Mouse (Mus musculus): ENCODE results near the gene Mb.

The Mb gene

DNA sequence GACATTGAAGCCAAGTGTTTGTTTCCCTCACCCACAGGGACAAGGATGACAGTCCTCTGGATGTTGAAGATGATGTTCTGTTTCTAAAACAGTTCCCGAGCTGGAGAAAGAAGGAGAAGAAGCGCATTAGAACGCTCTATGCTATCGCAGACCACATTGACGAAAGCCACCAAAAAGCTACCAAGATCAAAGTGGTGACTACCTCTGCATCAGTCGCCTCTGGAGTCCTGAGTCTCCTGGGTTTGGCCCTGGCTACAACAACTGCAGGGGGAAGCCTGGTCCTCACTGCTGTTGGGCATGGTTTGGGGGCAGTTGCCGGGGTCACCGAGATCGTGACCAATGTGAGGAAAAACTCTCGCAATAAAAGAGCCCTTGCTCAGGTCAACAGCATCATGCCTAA, at the start of gene Mb:
Gene Mb (minus strand): TSS at position 101 of the 400 bp plus-strand sequence.
- no peak for DNase-seq

DNA sequence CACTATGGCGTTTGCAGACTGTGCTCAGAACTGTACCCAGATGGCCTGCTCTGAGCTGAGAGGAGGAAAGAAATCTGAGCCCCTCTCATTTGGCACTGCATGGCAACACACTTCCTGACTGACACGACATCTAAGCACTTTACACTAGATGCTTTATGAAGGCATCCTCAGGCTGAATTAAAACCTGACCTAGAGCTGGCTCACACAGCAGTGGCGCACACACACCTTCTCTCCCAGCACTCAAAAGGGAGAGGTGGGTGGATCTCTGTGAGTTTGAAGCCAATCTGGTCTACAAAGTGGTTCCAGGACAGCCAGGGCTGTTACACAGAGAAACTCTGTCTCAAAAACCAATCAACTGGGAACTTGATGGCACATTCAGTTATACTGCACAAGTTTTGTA, 49.3 kb upstream of the Mb start:
- DNase-seq, result no peak

DNA sequence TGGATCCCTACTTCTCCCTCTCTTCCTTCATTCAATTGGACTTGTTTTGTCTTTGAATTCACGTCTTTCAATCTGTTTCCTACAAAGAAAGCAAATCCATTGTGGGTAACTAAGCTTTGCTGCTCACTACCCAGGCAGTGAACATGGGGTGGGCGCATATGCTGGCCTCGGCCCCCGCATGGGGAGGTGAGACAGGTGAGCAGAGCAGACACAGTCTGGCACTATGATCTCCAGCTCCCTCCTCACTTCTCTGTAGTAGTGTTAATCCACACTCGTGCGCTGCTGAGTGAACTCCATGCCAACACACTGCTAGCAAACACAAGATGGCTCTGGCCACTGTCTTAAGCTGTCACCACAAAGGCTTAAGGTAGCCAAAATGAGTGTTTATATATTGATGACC, 46.9 kb upstream of the Mb start:
- no peak for DNase-seq

DNA sequence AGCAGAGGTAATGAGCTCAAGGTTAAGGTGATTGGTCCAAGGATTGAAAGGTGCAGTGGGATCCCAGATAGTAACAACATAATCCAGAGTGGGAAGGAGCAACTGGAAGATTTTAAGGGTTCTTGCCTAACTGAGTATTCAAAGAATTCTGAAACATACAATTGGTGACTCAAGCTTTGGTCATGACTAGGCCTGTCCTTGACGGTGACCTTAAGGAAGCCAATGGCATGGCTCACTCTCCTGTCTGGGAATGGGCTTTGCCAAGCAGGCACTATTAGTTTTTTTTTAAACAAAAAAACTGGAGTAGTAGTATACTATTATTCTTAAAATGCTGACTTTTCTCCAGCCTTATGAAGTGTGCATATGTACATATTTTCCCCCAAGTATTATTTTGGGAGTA, 44.7 kb upstream of the Mb start:
- DNase-seq, result no peak

DNA sequence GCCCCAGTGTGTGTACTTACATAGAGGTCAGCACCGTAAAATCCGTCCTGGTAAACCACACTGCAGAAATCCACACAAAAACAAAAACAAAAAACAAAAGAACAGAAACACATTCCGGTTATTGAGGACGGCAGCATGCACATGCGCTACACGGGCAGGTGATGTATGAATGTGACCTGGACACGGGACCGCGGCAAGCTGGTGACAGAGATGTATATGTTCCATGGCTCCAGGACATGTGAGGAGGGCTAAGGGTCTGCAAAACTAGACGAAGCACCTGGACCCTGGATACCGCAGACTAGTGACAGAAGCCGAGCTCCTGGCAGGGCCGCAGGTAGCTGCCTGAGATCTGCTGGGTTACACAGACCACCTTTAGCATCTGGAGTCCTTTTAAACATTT, 44.0 kb upstream of the Mb start:
- DNase-seq, result no peak

DNA sequence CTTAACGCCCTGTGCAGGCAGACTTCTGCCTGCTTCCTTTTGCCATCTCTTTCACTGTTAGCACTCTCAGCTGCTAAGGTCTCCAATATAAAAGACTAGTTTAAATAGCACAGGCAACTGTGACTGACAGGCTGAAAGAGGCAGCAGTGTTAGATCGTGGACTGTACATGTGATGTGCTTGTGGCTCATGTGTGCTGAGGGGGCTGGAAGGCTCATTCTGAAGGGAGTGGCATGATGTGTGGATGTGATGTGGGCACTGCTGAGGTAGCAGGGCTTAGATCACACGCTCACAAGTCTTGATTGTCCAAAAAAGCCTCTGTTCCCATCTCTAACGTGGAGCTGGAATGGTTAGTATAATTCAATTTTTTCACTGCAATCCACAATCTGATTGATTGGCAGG, 40.9 kb upstream of the Mb start:
- DNase-seq, result no peak

DNA sequence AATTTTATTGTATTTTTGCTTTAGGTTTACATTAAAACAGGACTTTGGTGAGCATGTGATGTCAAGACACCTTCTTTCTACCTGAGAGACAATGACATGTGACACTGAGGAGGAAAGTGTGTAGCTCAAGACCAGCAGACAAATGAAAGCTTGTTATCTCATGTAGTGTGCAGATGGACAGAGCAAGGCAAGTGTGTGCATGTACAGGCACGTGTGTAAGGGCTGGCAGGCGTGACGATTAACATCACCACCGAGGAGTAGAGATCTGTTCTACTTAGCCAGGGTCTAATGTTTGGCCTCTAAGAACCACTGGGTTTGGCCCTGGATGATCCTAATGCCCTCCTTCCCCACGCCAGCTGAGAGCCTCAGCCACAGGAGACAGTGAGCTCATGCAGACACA, 40.1 kb upstream of the Mb start:
- DNase-seq, result no peak

DNA sequence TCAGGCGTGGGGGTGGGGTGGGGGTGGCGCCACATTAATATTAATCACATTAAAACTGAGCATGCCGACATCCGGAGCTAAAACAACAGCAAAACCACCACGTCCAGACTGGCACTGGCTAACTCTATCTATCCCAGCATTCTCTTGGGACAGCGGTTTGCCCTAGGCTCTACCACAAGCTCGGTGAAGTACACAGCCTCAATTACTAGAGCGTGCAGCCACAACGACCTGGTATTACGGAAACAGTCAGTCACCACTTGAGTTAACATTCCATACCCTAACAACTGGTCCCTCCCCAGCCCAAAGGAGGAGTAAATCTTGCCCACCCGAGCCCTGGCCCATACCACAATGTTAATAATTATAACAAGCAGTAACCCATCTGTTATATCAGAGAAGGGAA, 38.8 kb upstream of the Mb start:
- DNase-seq, result no peak

DNA sequence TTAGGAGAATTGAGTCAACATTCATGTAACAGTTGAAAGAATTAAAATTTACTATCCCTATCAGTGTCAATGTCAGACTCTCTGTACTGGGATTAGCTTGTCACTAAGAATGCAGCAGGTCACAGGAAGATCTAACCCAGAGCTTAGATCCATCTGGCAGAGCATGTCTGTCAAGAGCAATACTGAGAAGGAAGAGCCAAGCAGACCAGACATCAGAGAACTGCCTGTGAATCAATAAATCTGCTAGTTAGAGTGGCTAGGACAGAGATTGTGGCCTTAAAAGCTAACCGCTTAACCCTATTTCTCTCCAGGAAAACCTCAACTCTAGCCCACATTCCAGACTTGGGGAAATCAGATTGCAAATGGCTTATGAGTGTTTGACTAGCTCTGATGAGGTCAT, 36.0 kb upstream of the Mb start:
- no peak for DNase-seq

DNA sequence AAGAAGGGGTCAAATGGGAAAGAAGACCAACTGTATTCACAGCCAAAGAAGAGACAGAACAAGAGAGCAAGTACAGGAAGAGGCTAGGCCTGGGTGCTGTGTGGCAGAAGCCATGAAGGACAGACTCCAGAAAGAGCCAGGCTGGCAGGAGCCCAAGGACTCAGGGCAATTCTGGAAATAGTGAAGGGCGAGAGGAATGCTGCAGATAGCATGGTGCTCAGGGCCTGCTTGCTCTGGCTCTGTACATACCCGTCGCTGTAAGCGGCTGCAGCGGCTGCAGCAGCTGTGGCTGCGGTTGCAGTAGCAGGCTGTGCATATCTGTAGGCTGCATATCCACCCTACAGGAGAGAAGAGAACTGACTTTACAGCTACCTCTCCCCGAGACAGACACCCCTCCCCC, 35.3 kb upstream of the Mb start:
- no peak for DNase-seq

DNA sequence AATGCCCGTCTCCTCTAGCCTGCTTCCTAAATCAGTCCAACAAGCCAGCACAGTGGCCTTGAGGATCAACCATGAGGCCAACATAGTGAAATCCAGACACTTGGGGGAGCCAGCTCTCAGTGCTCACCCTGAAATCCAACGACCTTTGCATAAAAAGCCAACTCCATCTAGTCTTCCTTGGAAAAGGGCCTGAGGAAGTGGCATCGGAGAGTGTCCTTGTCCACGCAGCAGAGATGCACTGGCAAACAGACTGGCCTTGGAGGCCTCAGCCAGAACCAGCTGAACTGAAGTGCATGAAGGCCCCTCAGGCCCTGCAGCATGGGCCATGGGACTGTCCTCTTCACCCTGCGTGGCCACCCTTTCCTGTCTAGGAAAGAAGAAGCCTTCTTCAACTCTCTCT, 31.0 kb upstream of the Mb start:
- DNase-seq, result no peak

DNA sequence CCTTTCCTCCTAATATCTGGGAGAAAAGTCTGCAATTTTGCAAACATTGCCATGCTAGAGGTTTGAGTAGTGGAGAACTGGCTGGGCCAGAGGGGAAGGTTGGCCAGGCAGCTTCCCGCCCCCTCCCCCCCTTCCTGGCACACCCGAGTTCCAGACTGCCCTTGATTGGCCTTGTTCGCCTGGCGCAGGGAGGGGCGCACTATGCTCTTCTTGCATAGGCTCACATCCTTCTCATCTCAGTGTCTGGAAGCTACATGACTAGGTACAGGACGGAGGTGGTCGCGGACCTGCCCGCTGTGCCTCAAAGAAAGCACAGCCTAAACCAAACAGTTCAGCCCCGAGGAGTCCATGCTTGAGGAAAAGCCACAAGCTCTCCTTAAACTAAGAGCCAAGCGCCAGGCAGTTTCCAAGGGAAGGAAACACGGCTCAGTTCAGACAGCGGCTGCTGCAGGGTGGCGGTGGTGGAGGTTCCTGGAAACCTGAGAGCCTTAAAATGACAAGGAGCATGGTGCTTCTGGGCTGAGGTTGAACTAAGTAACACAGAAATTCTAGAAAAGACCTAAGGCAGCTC, 30.3 kb upstream of the Mb start:
- no peak for DNase-seq

DNA sequence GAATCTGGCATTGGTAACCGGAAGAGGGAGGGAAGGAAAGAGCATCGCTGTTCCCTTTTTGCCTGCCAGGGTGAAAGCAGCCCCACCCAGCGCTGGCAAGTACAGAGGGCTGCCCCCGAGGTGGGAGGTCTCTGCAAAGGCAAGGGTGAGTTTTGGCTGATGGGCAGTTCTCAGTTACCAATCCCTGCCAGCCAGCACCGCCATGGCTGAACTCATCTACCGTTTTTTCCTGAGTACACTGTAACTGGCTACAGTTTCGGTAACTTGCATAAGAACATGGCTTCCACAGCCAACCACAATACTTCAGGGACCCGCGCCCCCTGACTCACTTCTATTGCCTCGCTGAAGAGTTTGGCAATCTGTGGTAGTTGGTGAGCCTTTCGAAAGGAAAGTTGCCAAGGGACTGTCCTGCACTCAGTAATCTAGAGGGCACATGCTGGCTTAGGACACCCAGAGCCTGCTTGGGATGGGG, 29.5 kb upstream of the Mb start:
- DNase-seq, result no peak

DNA sequence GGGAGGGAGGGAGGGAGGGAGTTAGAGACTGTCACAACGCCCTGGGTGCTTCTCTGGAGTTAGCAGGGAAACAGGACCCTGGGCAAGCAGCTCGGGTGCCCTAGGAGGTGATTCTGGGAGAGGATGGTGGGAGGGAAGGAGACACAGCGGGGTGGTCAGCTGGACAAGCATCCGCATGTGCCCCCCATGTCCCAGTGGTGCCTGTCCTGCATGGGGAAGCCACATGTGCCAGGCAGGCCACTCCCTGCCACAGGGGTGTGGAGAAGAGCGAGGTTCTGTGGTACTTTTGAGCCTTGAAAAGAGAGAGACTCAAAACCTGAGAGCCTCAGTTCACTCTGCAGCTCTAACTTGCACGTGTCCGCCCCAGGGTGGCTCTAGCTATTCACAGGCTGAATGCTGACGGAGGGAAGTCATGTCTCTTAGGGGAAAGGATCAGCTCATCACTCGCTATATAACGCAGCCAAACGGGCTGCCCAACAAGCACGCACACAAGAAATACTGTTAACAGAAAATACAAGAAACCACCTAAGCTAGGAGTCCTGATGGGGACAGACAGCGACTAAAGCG, 28.9 kb upstream of the Mb start:
- DNase-seq, result no peak

DNA sequence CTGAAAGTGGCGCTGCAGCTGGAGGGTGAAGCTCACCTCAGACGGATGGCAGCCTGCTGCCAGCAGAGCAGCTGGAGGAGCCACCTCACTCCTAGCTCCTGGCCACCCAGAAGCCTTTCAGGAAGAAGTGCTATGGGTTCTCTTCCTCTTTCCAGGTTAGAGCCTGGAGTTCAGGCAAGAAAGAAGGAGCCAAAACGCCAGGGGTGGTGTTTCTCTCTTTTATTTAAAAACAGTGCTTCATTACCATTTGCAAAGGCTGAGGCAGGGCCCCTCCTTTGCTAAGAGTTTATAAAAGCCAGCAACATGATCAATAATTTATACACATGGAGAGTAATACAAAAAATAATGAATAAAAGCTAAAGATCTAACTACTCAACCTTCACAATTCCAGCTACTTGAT, 28.3 kb upstream of the Mb start:
- no peak for DNase-seq

DNA sequence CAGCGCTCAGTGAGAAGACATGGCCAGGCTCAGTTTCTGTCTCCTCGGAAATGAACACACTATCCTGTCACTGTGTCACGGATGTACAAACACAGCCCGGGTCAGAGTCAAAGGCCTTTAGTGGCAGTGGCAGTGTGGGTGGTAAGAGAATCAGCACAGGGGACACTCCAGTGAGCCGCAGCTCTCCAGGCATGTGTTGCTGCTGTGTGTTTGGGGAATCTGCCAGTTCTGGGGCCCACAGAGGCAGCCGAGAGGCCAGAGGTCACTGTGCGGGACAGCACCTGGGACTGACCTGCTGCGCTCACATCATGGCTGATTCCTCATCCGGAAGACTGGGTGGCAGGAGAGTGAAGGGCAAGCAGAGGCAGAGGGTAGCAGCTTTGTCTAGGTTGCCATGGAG, 27.4 kb upstream of the Mb start:
- no peak for DNase-seq

DNA sequence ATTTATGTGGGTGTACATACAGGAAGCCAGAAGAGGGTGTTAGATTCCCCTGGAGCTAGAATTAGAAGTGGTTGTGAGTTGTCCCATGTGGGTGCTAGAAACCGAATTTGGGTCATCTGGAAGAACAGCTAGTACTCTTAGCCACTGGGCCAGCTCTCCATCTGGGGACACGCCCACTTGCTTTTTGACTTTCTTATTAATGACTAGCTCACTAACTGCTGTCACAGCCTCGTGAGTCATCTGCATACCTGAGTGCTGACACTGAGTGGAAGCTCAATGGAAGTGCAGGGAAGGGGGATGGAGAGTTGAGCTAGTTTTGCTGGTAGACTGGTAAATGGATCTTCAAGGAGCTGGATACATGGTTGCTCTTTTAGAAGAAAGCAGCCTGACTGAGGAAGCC, 26.1 kb upstream of the Mb start:
- no peak for DNase-seq

DNA sequence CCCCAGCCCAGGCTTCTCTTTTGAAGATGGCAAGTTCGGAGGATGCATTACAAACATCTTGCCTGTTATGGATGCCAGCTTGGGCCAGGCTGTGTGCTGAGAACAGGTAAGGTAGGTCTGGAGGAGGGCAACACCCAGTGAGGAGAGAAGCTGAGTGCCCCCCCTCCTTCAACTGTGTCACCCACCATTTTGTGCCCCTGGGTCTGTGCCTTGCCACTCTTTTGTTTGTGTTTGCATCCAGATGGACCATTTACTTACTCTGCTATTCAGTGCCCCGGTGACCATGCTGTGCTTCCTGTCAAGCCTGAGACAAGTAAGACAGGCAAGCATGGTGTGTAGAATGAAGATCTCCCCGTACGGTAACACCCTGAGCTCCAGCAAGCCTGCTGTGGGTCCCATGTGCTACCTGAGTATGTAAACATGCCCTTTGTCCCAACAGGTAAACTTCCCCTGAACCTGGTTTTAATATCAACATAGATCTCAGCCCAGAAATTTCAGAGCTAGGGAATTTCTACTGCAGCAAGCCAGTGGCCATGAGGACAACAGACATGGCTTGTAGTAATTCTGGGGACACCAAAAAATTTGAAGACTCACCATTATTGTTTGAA, 22.2 kb upstream of the Mb start:
- DNase-seq, result no peak

DNA sequence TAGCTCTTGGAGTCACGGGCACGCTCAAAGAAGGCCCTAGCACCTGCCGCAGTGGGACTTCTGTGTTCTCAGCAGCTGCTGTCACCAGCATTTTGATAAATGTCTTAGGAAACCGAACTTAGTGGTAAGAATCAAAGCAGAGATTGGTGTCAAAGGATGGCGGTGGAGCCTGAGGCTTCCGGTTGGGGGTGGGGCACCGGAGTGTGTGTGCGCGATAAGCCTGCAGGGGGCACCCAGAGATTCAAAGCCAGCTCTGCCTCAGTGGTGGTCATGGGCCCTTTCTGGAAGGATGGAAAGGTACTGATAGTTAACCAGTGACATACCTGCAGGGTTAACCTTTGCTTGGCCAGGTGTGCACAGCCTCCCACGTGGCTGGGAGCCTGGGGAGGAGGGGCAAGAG, 21.0 kb upstream of the Mb start:
- peak; percentile 55 for DNase-seq

DNA sequence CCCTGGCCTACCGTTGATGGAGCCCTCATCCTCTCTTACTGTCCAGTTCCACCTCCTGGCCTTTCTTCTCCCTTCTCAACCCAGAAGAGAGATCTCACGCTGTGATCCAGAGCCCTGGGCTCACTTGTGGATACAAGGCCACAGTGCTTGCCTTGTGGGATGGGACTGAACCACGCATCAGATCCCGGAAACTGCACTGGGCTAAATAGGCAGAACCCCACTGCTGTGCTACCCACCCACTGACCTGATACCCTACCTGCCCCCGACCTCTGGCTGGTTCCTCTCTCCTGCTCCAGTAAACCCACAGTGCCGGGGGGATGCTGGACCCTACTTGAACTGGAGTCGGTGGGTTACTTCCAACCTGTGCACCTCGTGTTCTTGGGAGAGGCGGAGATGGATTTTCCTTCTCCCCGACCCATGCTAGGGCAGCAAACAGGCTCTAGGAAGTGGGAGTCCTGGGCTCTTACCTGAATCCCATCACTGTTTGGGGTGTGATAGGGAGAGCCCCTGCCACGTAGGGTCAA, 20.3 kb upstream of the Mb start:
- DNase-seq, result no peak

DNA sequence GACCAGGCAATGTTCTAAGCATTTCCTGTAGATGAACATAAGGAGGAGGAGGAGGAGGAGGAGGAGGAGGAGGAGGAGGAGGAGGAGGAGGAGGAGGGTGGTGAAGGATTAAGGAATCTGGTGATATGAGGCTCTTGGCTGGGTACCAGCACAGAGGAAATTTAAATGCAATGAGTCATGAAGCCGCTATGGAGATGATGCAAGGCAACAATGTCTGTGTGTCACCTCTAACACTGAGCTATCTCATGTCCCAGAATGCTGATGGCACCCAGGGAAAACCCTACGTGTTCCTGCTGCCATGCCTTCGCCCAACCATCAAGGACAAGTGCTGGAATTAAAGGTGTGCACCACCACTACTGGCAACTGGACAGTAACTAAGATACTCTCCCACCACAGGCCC, 18.5 kb upstream of the Mb start:
- no peak for DNase-seq

DNA sequence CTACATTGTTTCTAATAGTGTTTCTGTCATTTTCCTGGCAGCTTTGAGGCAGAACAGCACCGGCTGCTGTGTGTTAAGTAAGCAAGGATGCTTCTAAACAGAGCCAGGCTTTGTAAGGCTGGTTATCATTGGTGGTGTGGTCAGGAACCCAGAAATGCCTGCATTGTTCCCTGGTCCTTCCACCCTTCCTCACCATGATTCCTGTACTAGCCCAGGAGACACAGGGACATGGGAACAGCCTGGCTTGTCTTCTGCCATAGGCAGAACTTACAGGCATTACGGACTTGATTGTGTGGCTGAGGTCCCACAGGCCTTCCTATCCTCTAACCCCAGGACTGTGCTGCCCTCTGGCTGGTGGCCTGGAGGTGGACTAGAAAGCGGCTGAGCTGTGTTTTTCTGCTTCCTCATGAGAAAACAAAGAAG, 18.0 kb upstream of the Mb start:
- no peak for DNase-seq

DNA sequence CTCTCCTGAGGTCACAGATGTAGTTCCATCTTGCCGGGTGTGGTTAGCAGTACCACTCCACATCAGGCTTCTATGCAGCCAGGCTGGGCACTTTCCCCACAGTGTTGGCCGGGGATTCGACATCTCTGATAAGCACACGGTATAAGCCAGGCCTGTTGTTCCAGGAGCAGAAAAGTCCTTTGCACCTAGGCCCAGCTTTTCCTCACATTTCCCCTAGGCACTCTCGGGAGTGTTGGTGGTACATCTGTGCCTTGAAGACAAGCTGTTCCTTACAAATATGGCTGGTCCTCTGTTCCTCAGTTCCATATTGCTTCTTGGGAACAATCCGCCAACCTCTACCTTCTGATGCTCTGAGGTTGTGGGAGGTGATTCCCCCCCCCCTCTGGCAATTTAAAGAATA, 15.8 kb upstream of the Mb start:
- no peak for DNase-seq

DNA sequence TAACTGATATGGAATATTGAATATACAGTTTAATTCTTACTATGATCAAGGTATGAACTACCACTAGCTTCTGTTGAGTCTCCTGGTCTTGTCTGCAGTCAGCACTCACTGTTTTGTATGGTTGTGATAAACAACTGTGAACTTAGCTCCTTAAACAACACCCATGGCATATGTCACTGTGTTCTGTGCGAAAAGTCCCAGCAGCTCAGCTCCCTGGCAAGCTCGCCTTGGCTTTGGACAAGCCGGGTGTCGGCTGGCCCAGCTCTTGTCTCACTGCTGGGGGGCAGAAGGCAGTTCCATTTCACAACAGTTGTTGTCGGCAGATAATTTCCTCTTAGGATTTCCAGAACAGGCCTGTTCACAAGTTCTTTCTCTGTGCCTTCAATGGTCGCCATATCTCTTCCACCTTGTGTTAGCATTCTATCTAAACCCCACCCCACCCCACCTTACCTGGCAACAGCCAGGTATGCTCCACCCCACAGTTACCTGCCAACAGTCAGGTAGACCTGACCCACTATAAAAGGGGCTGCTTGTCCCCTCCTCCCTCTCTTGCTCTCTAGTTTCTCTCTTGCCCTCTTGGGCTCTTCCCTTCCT, 14.9 kb upstream of the Mb start:
- DNase-seq, result no peak

Data from kidney, postnatal 10 days (tissue).